Mouse (Mus musculus) 3134 (cell line): ENCODE data around the gene Abca12.

ENCODE experiments used
- DNase-seq: peaks from one replicate; pipeline ENCODE4 v3.0.0-alpha.2; 2011; ENCODE audit warnings: low spot score; ENCODE audit not compliant: insufficient read length; ENCODE audit errors: extremely low read depth

Gene Abca12

DNA sequence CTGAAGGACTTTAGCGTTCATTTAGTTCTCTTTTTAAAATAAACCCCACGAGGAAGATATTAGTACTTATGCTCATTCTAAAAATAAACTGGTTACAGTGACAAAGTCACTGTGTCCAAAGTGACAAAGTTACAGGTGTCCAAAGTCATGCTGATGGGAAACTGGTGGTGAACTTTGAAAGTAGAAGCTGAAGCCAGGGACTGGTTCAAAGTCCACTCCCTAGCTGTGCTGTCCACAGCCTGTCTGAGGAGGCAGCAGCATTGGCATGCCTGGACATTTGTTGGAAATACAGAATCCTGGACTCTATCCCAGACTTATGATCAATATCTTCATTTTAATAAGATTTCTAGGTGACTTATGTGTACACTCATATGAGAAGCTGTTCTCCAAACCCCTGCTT, 183.5 kb downstream of the Abca12 start:
- DNase-seq = no peak

DNA sequence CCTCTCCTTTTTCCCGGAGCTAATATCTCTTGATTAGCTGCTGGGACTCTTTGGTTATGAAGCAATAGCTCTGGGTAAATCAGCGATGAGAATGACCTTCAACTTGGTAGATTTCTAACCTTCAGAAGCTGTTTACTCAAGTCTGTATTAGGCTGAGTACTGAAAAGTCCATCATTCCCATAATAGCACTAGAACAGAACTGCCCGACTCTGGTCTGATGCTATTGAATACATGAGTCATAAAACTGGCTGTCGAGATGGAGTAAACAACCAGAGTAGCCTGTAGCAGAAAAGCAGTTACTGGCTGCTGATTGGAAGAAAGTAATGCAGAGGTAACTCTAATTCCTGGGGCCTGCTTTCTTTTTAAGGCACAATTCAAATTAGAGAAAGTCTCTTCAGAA, 211.1 kb downstream of the Abca12 start:
- no peak for DNase-seq

DNA sequence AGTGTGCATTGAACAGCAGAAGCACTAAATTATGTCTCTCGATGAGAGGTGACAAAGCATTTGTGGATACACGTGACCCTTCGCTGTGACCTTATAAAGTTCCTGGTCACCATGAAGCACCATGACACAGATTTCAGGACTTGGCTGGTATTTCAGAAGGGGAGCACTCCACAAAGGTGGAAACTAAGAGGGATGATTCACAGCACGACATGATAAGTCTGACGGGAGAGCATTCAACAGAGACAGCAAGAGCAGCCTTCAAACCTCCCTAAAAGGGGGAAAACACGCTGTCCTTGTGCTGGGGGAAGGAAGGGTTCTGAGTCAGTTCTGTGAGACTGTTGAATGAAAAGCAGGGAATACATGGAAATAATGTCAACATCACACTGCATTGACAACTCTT, 218.5 kb downstream of the Abca12 start:
- no peak for DNase-seq

DNA sequence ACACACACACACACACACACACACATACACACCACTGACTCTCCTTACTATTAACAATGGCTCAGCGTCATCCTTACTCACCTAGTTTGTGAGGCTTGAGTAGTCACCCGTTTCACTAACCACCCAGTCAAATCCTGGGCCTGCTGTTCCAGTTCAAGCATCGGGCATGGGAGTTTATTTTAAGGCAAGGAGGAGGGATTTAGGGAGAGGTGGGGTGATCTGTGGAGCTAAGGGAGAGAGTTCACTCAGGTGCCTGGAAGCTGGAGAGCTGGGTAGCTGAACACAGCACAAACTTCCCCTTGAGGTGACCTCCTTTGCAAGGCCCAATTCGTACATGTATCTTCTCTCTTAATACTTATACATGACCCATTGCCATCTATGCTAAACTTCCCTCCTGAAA, 219.4 kb downstream of the Abca12 start:
- DNase-seq = no peak

DNA sequence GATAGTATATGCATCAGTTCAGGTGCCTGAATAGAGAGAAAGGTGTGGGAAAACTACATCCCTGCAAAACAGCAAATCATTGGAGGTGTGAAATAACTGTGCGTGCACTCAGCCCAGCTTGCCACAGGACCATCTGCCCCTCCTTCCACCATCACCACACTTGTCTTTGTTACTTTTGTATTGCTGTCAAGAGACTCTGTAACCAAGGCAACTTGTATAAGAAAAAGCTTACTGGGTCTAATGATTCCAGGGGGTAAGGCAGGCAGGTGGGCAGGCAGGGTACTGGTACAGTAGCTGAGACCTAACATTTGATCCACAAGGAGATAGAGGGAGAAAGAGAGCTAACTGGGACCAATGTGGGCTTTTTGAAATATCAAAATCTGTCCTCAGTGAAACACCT, 220.8 kb downstream of the Abca12 start:
- DNase-seq = no peak
